Mouse (Mus musculus): ENCODE data around the gene Smcr8.
"Not testable (repeated sequence)": the region's sequence is repeated elsewhere in the genome, so short reads cannot be mapped to it uniquely, and the experiment has no call there.

Gene Smcr8

DNA sequence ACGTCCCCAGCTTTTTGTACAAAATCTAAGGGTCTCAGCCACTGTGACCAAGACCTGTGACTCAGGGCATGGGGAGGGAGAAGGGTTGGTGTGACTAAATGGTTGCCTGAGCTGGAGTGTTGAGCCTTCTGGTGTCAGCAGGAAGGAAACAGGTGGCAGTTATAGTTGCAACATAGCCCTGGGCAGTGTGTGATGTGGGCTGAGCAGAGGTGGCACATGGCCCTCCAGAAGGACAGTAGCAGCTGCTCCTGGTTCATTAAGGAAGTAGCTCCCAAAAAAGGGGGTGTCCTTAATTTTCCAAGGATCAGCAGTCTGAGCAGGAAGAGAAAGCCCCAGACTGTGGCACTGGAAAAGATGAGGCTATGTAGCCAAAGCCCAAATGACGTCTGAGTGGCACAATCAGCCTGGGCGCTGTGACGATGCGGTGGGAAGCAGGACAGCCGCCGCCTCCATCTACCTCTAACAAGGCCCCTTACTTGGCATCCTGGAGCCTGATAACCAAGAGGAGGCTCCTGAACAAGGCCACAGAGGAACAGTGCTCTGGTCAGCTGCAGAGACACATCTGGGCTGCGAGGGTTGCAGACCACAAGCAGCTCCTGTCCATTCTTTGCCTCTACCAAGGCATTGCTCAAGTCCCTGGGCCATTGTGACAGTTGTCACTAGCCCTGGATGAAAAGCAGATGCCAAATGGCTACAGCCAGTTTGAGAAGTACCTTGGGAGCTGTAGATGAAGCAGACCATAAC lies 7.0 kb downstream of the Smcr8 start:
- no peak for DNase-seq (ENCODE audit: low spot score)

GRCm38 (mm10) chr11:60787595-60787994 lies 10.3 kb downstream of the Smcr8 start:
- no peak for DNase-seq (ENCODE audit: low spot score)

DNA sequence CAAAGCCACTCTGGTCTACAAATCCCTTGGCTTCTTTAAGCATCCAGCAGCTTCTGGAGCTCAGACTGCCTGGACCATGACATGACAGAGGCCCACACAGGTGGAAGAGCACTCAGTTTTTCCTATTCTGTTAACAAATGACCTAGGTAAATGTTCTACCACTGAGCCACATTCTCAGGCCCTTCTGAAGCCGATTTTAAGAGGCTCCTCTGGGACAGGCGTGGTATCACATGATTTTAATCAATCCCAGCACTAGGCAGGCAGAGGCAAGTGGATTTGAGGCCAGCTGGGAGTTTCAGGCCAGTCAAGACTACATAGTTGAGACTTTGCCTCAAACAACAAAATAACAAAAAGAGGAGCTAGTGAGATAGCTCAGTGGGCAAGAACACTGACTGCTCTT lies 13.1 kb downstream of the Smcr8 start:
- DNase-seq (ENCODE audit: low spot score) = no peak

DNA sequence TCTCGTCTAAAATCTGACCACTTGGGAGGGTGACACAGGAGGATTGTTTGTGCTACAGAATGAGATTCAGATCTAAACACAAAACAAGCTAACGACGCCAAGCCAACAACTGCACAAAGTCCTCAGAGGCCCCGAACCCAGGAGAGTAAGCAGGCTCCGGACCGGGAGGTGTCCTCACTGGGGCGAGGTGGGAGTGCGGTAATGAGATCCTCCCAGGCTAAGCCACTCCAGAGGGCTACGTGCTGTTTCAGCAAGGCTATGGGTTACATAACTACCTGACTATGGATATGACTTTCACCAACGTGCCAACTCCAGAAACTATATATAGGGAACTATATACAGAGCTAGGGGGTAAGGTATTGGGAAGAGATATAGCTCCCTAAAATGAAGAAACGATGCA lies 19.0 kb downstream of the Smcr8 start:
- no peak for DNase-seq (ENCODE audit: low spot score)

GRCm38 (mm10) chr11:60799977-60800376 lies 22.7 kb downstream of the Smcr8 start:
- DNase-seq (ENCODE audit: low spot score) = no peak

- no peak for DNase-seq (ENCODE audit: low spot score)
These were observed 23.6 kb downstream of the Smcr8 start for GRCm38 (mm10) chr11:60800892-60801291.

GRCm38 (mm10) chr11:60808286-60809070 lies 31.2 kb downstream of the Smcr8 start:
- DNase-seq (ENCODE audit: low spot score) = peak; percentile 49

DNA sequence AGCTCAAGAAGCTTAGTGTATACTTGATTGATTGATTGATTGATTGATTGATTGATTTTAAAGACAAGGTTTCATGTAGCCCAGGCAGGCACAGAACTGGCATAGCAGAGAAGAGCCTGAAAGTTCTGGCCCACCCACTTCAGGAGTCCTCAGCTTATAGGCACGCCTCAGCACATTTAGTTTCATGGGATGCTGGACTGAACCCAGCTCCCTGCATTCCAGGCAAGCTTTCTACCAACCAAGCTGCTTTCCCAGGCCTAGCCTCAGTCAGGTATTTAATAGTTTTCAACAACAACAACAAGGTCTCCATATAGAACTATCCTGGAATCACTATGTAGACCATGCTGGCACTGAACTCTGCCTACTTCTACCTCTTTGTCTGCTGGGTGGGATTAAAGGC lies 32.2 kb downstream of the Smcr8 start:
- DNase-seq (ENCODE audit: low spot score) = no peak

GRCm38 (mm10) chr11:60810046-60810965 lies 33.0 kb downstream of the Smcr8 start:
- no peak for DNase-seq (ENCODE audit: low spot score)

GRCm38 (mm10) chr11:60811054-60811460 lies 33.7 kb downstream of the Smcr8 start:
- DNase-seq (ENCODE audit: low spot score) = peak; percentile 95

DNA sequence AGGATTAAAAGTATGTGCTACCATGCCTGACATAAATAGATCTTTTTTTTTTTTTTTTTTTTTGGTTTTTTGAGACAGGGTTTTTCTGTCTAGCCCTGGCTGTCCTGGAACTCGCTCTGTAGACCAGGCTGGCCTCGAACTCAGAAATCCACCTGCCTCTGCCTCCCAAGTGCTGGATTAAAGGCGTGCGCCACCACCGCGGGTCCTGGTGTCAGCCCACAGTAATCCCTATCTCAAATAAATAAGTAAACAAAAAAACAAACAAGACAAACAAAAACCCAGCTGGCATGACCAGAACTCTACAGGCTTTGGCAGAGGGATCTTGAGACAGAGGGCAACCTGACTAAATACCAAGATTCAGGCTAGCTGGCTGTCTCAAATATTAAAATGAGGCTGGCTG lies 34.3 kb downstream of the Smcr8 start, which contains the start of gene Shmt1:
Gene Shmt1, minus strand, starts transcription at position 101 of the 400 bp plus-strand sequence.
- not testable (repeated sequence) for DNase-seq (ENCODE audit: low spot score)

DNA sequence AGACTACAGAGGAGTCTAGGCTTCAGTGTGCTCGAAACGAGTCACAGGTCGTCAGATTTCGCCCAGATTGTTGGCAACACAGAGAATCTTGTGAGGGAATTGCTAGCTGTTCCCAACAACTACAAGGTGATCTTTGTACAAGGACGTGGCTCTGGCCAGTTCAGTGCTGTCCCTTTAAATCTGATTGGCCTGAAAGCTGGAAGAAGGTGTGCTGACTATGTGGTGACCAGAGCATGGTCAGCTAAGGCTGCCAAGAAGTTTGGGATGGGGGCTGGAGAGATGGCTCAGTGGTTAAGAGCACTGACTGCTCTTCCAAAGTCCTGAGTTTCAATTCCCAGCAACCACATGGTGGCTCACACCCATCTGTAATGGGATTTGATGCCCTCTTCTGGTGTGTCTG lies 39.1 kb downstream of the Smcr8 start:
- no peak for DNase-seq (ENCODE audit: low spot score)

DNA sequence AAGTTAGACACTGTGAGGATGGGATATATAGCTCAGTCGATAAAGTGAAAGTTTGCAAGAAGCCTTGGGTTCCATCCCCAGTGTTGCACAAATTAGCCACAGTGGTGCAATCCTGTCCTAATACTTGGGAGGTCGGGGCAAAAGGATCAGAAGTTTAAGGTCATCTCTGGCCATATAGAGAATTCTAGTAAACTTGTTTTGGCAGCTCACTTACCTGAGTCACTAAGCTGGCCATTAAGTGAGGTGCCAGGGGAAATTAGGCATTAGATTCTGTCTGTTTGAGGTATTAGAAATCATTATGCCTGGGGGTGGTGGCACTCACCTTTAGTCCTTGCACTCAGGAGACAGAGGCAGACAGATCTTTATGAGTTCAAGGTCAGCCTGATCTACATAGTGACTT lies 46.4 kb downstream of the Smcr8 start:
- no peak for DNase-seq (ENCODE audit: low spot score)

DNA sequence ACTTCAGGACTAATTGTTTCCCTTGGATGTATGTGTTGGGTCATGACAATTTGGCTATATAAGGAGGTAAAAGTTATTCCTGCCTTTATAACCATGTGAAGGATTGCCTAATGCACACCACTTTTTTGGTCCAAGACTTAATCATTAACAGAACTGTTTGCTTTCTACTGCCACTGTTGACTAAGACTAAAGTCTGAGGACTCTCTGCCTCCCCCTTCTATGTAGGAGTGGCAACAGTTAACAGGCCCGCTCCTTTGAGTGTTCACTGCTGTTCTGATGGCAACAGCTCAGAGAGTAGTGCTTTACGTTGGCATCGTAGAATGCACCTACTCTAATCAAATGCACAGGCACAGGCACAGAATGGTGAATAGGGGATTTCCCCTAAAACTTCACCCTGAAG lies 47.9 kb downstream of the Smcr8 start:
- DNase-seq (ENCODE audit: low spot score) = no peak

- no peak for DNase-seq (ENCODE audit: low spot score)
These were observed 49.4 kb downstream of the Smcr8 start for GRCm38 (mm10) chr11:60826700-60827099.

- DNase-seq (ENCODE audit: low spot score) = no peak
These were observed 50.1 kb downstream of the Smcr8 start for GRCm38 (mm10) chr11:60827241-60827945.

DNA sequence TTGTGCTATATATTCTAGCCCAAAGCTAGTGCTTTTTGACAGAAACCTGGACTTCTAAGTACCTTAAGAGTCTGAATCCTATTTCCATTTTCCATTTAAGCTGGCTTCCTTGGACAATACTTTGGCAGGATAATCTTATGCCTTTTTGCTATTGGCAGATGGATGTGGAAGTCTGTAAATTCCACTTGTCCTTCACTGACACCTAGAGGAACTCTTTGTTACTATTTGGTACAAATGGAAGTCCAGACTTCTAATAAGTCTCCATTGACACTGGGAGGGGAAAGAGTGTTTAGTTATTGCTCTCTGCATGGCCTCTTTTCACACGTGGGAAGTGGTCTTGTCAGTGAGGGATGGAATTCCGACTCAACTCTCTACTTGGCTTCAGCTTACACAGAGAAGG lies 51.6 kb downstream of the Smcr8 start:
- DNase-seq (ENCODE audit: low spot score) = no peak

GRCm38 (mm10) chr11:60830433-60831052 lies 53.2 kb downstream of the Smcr8 start, which contains the start of gene Dhrs7b:
Gene Dhrs7b, plus strand, starts transcription at chr11:60830631.
- peak; percentile 74 for DNase-seq (ENCODE audit: low spot score)

DNA sequence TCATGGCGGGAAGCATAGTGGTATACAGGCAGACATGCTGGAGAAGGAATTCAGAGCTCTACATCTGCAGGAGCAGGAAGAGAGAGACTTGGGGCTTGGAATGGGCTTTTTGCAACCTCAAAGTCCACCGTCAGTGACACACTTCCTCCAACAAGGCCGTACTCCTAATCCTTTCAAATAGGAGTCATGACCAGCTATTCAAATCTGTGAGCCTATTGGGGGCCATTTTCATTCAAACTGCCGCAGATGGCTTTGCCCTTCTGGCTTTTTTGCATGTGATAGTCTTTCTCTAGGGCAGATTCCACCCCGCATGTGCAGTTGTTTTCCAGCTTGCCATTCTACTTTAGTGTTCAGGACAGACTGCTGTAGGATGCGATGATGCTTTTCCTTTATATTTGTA lies 59.6 kb downstream of the Smcr8 start:
- no peak for DNase-seq (ENCODE audit: low spot score)

Data from ovary, postnatal 36 days (tissue).